Mouse (Mus musculus) heart, adult 18-20 months (tissue): ENCODE data around the gene Prl2c1. TPM values are rescaled to one million over a fixed set of nuclear protein-coding genes. Genes with fewer than 3 reads are reported as not detected.
"Not testable (repeated sequence)": the region's sequence is repeated elsewhere in the genome, so short reads cannot be mapped to it uniquely, and the experiment has no call there.

Experiments used
- DNase-seq, 2 experiments: peaks; one replicate each; pipeline ENCODE4 v3.0.0; 2021 to 2022; ENCODE audit warnings: mixed read lengths in 1 of 2
- long read RNA-seq, 2 experiments: library from polyadenylated mRNA; stranded (forward); transcript quantifications; one replicate each; pipeline ENCODE4 v2.0.0; 2021
- total RNA-seq, 2 experiments: library from RNA; stranded (reverse); gene quantifications; 2 replicates each; pipeline ENCODE4 v1.2.3; 2021

The Prl2c1 gene
- not detected for total RNA-seq
- long read RNA-seq, experiment 1 = 0 reads
- long read RNA-seq, experiment 2 = 0 reads

- no peak for DNase-seq
Measured at GRCm38 (mm10) chr13:27849042-27849441, at the start of gene Prl2c1. Gene Prl2c1 (plus strand): TSS chr13:27849342.

- no peak for DNase-seq
Measured at GRCm38 (mm10) chr13:27801354-27801753, 47.8 kb upstream of the Prl2c1 start, which contains the start of gene Prl2a1. Gene Prl2a1 (plus strand): TSS chr13:27801654.

GRCm38 (mm10) chr13:27802765-27803164, 46.4 kb upstream of the Prl2c1 start:
- no peak for DNase-seq

GRCm38 (mm10) chr13:27904236-27904635, 55.1 kb downstream of the Prl2c1 start:
- DNase-seq = not testable (repeated sequence)

Other genes starting within 250 kb of the Prl2c1 start
- not detected for gene Prl7b1, start 238.8 kb upstream of the Prl2c1 start, total RNA-seq
- gene Prl7a1, start 206.8 kb upstream of the Prl2c1 start, total RNA-seq = not detected
- not detected for gene Prl7a2, start 181.3 kb upstream of the Prl2c1 start, total RNA-seq
- gene Prl7d1, start 132.6 kb upstream of the Prl2c1 start, total RNA-seq = not detected
- not detected for gene Prl7c1, start 68.5 kb upstream of the Prl2c1 start, total RNA-seq
- gene Prl2a1, start 47.7 kb upstream of the Prl2c1 start, total RNA-seq = not detected
- gene Prl4a1, start 166.9 kb downstream of the Prl2c1 start, total RNA-seq = not detected